Mouse (Mus musculus) myocyte (in vitro differentiated cells): ENCODE measurements around the gene Bend6.

Experiments used
- E2F4 ChIP-seq: IDR thresholded peaks from one replicate; pipeline ENCODE4 v1.6.1; 2011; ENCODE audit warnings: mild to moderate bottlenecking, control low read depth, moderate library complexity; ENCODE audit not compliant: insufficient read depth
- MAX ChIP-seq: IDR thresholded peaks from one replicate; pipeline ENCODE4 v1.6.1; 2011; ENCODE audit warnings: low read depth, mild to moderate bottlenecking, control low read depth
- POLR2A ChIP-seq: IDR thresholded peaks from one replicate; pipeline ENCODE4 v1.6.1; 2011; ENCODE audit warnings: low read depth, mild to moderate bottlenecking, control low read depth, moderate library complexity; ENCODE audit not compliant: insufficient read length
- REST ChIP-seq: IDR thresholded peaks from one replicate; pipeline ENCODE4 v1.6.1; 2011; ENCODE audit warnings: mild to moderate bottlenecking, control low read depth, moderate library complexity; ENCODE audit not compliant: insufficient read depth, insufficient read length
- TCF12 ChIP-seq: IDR thresholded peaks from one replicate; pipeline ENCODE4 v1.6.1; 2011; ENCODE audit warnings: mild to moderate bottlenecking, control low read depth; ENCODE audit not compliant: poor library complexity, insufficient read depth, severe bottlenecking

DNA sequence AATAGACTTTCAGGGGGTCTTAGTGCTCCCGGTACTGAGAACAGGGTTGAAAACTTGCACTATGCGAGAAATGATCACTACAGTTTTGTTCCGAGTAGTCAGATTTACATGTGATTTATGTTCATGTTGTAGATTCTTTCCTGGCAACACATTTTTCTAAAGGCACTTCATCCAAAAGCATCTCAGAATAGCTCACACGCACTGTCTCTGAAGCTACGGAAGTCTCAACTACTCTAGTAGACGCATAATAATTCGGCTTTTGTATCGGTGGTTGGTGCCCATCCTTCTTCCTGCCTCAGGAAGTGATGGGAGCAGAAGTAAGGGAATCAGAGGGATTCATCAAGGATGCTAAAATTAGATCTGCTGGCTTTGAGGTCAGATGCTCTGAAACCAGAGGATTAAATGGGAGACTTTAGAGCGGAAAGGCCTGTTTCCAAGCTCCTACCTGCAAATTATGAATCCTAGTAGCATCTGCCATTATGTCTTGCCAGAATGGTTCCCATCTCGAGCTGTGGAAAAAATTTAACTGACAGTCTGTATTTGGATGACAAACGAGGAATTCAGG lies 32.8 kb upstream of the Bend6 start:
- TF ChIP-seq POLR2A (no peak), E2F4 (no peak), REST (no peak), TCF12 (no peak), MAX (no peak)
